Mouse (Mus musculus): ENCODE data around the gene Pvalb.

GRCm38 (mm10) chr15:78157330-78157729, 48.9 kb downstream of the Pvalb start:
- no peak for TF ChIP-seq UBTF (IDR thresholded peaks at IDR 0.05; ENCODE audit: borderline replicate concordance, insufficient read depth, low read depth, low read length)
- no peak for TF ChIP-seq ZNF384 (IDR thresholded peaks at IDR 0.05; ENCODE audit: low read depth, low read length)
- no peak for TF ChIP-seq EP300 (IDR thresholded peaks at IDR 0.05; ENCODE audit: low read depth in 1 of 2, low read length in 2 of 2)
- TF ChIP-seq CTCF (IDR thresholded peaks at IDR 0.05 in 2 of 3, conservative IDR thresholded peaks at IDR 0.05 in 1 of 3; ENCODE audit: control insufficient read depth in 1 of 3, insufficient read depth in 1 of 3, low read depth in 2 of 3, low read length in 3 of 3, poor library complexity in 1 of 3, severe bottlenecking in 1 of 3): no peak
- TF ChIP-seq USF1 (IDR thresholded peaks at IDR 0.05; ENCODE audit: low read depth, low read length): no peak
- no peak for TF ChIP-seq POLR2A (IDR thresholded peaks at IDR 0.05; ENCODE audit: control insufficient read depth in 1 of 2, insufficient read depth in 1 of 2, low read depth in 1 of 2, low read length in 2 of 2, poor library complexity in 1 of 2)
- no peak for TF ChIP-seq MYC (IDR thresholded peaks at IDR 0.05; ENCODE audit: low read depth, low read length)
- TF ChIP-seq CHD2 (IDR thresholded peaks at IDR 0.05; ENCODE audit: low read length): no peak
- TF ChIP-seq GATA1 (IDR thresholded peaks at IDR 0.05; ENCODE audit: low read depth, low read length): no peak
- TF ChIP-seq TCF12 (IDR thresholded peaks at IDR 0.05; ENCODE audit: low read depth, low read length): no peak
- no peak for TF ChIP-seq POLR2AphosphoS5 (IDR thresholded peaks at IDR 0.05; ENCODE audit: borderline replicate concordance, low read depth, low read length)

Measured in MEL (cell line).